Comparison of ENCODE assay signal across 17 mouse cellular contexts in genomic region chr1:168007456-168007855, GRCm38 (mm10).
"Had no signal": no experiment of that assay in that cellular context is flagged by ENCODE, and none has a peak within 500 bp of the region (broad histone marks: within the 10 kb centered on the region; RNA-seq: fewer than 3 reads in every experiment).

No protein-coding gene starts in this region.

- H3K9me3 ChIP-seq: lung, embryonic 15.5 days; midbrain, embryonic 15.5 days; neural tube, embryonic 12.5 days; stomach, embryonic 15.5 days had no signal

- H3K9ac ChIP-seq: liver, postnatal 0 days; lung, embryonic 15.5 days; midbrain, embryonic 13.5 days; midbrain, embryonic 15.5 days; neural tube, embryonic 12.5 days; stomach, embryonic 15.5 days had no signal

- DNase-seq: liver, postnatal 0 days; lung, adult 2 months; lung, postnatal 14 days; lung, postnatal 36 days; right cerebral cortex, postnatal 14 days; thymus, postnatal 14 days; thymus, postnatal 36 days had no signal

- H3K4me3 ChIP-seq: lung, embryonic 15.5 days; megakaryocyte, embryonic 14.5 days; midbrain, embryonic 13.5 days; midbrain, embryonic 15.5 days; neural tube, embryonic 12.5 days; stomach, embryonic 15.5 days had no signal

- H3K27ac ChIP-seq: lung, embryonic 15.5 days; macrophage; midbrain, embryonic 13.5 days; midbrain, embryonic 15.5 days; neural tube, embryonic 12.5 days; stomach, embryonic 15.5 days; stomach, postnatal 0 days had no signal

- H3K36me3 ChIP-seq: lung, embryonic 15.5 days; midbrain, embryonic 13.5 days; midbrain, embryonic 15.5 days; neural tube, embryonic 12.5 days; stomach, embryonic 15.5 days had no signal

- H3K27me3 ChIP-seq: lung, embryonic 15.5 days; megakaryocyte, embryonic 14.5 days; midbrain, embryonic 13.5 days; midbrain, embryonic 15.5 days; neural tube, embryonic 12.5 days; stomach, embryonic 15.5 days had no signal

- ATAC-seq: liver, postnatal 0 days; lung, postnatal 0 days; midbrain, embryonic 13.5 days; midbrain, embryonic 15.5 days had no signal

- H3K4me2 ChIP-seq: lung, embryonic 15.5 days; midbrain, embryonic 11.5 days; midbrain, embryonic 13.5 days; midbrain, embryonic 15.5 days; neural tube, embryonic 12.5 days; stomach, embryonic 15.5 days had no signal

- H3K4me1 ChIP-seq: lung, embryonic 15.5 days; megakaryocyte, embryonic 14.5 days; midbrain, embryonic 15.5 days; neural tube, embryonic 12.5 days had no signal
